Mouse (Mus musculus) retina, adult 2 months (tissue): ENCODE results near the gene Smarca2.

Experiments
- DNase-seq: peaks from one replicate; pipeline ENCODE4 v3.0.0-alpha.2; 2012; ENCODE audit warnings: low read depth, low spot score

Gene Smarca2

DNA sequence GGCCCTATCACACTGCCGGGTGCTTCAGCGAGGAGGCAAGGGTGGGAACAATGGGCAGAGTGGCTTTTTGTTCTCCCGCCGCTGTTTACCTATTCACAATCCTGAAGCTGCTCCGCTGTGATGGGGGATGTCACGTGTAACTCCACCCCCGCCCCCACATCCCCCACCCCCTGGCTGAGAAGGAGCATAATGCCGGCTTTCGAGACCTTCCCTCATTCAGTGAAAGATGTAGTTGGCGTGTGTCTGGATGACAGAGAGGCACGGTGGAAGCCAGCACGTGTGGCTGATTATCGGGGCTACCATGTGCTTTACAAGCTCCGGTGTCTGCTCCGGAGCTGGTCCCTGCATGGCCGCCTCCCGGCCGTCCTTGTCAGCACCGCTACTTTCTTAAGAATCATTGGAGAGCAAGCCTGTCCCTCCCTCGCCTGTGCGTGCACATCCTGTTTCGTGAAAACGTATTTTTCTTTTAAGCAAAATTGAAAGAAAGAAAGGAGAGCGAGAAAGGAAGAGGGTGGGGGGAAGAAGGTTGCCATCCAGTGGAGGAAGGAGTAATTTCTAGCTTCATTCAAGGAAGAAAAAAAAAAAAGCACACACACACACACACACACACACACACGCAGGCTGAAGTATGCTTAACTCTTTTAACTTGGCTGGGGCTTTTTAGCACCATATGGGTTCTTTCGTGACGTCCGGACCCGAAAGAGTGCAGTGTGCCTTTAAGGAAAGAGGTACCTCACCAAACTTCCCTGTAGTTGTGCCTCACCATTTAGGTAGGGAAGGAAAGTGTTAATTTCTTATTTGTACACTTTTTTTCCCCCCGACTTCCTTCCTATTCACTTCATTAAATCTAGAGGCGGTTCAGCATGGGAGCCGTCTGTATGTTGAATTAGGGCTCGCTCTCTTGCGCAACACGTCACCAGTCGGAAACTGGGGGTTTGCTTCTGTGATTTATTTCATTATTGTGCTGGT, 143.0 kb downstream of the Smarca2 start:
- no peak for DNase-seq

- no peak for DNase-seq
Observed at GRCm38 (mm10) chr19:26748676-26749075, 143.8 kb downstream of the Smarca2 start.

DNA sequence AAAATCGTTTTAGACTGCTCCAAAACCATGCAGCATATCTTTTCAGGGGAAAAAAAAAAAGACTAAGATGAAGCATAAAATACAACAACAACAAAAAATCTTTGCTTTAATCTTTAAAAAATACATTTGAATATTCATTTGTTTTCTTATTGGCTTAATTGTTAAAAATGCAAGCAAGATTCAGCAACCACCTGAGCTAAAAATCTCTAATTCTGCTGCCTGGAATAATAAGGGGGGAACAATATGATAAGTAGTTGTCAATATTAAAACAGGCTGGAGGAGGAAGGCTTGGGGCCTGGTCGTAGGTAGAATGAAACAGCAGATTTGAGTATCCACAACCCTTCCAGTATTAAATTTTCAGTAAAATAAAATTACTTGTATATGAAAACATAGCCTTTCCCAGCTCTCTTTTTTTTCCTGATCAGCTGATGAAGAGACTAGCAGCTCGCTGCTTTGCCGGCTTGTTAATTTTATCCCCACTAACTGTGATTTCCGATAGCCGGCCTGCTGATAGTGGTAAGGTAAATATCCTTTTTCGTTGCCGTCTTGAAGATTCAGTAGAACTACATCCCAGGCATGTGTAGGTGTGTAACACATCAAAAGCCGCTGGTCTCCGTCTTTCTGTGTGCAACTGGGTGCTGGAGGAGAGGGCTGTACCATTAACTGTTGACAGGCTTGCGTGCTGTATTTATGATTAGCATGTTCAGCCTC, 144.7 kb downstream of the Smarca2 start:
- no peak for DNase-seq

DNA sequence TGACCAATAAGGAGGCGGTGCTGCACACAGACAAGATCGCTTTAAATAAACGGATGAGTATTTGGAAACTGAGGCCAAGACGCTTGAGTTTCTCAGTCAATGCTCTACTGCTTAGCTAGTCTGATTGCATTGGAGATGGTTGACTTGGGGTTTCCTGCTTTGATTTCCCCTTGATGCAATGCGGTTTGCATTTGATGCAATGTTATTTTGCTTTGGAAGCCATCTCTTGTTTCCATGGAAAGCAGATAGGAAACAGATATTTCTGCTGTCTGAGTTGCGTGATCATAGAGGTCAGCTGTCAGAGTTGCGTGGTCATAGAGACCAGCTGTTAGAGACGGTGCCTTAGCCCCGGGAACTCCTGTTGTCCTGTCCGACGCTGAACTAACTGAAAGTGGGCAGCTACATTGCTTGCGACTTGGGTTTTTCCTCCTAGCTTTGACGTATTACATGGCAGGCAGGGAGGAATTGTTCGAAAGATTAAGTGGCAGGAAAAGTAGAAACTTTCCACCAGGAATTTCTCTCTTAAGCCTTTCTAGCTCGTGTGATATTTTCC, 147.8 kb downstream of the Smarca2 start:
- DNase-seq, result no peak

GRCm38 (mm10) chr19:26753266-26753872, 148.5 kb downstream of the Smarca2 start:
- DNase-seq, result no peak

- DNase-seq, result no peak
Observed at GRCm38 (mm10) chr19:26754016-26754794, 149.4 kb downstream of the Smarca2 start.

DNA sequence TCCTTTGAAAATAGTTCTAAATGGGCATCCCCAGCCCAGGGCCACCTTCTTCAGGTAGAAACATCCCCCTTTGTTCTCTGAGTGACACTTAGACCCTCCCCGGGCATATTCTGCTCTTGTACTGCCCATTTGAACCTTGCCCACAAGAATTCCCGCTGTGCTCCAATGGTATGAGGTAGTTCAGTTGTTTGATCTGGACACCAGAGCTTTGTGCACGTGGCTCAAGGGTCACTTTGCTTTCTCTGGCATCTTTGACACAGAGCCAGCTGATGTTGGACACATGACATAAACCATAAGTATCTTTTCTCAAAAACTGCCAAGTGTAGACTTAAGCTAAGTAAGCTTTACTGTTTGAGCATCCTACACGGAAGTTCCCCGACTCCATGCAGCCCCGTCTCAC, 151.1 kb downstream of the Smarca2 start:
- no peak for DNase-seq

- no peak for DNase-seq
Observed at GRCm38 (mm10) chr19:26756399-26756798, 151.5 kb downstream of the Smarca2 start.

DNA sequence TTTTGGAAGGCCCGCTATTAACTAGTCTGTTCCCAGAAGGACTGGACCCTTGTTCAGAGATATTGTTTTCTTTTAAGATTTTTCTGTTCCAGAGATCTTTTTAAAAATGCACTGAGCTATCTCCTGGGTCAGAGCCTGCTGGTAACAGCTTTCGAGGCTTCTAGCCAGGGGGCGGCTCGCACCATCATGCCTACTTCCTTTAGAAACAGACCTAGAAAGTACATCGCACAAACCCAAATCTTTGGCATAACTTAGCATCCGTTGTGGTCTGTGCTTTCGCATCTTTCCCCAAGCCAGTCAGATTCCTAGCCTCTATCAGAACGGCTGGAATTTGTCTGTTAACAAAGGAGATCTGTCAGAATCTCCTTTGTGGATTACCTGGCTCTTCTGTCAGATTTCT, 153.3 kb downstream of the Smarca2 start:
- no peak for DNase-seq

DNA sequence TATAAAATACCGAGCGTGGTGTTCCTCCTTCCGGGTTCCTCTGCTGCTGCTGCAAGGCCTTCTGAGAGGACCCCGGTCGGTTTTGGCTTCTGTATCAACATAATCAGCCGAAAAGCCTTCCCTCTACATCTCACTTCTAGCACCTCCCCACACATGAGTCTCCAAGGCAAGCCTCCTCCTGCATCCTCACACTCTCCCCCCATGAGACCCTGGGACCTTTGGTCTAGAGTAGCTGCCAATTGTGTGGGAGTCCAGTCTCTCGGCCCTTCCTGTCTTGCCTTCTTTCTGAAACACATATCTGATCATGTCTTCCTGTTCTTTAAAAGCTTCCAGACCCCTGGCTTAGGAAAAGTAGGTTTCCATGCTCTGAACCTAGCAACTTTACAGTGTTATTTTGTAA, 153.8 kb downstream of the Smarca2 start:
- DNase-seq, result no peak

GRCm38 (mm10) chr19:26759295-26759694, 154.4 kb downstream of the Smarca2 start:
- no peak for DNase-seq

DNA sequence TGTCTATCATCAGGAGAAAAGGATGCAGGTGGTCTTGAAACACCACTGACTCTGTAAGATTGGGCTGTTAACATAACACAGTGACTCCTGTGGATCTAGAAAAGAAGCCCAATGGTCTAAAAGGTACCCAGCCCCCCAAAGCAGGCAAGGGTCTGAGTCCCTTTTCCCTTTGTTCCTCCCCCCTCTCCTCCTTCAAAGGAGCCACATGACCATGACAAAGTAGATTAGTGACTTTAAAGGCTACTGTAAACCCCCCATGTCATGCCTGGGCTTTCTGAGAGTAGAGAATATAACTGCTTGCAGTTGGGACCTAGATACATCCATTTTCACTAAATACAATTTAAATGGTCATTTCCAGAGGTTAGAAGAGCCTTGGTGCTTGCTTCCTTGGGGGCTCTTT, 156.4 kb downstream of the Smarca2 start:
- DNase-seq, result no peak

- DNase-seq, result no peak
Observed at GRCm38 (mm10) chr19:26765483-26765882, 160.6 kb downstream of the Smarca2 start.

GRCm38 (mm10) chr19:26767454-26767853, 162.6 kb downstream of the Smarca2 start:
- DNase-seq, result no peak

GRCm38 (mm10) chr19:26767941-26768340, 163.1 kb downstream of the Smarca2 start:
- no peak for DNase-seq

- no peak for DNase-seq
Observed at GRCm38 (mm10) chr19:26768846-26769245, 164.0 kb downstream of the Smarca2 start.

DNA sequence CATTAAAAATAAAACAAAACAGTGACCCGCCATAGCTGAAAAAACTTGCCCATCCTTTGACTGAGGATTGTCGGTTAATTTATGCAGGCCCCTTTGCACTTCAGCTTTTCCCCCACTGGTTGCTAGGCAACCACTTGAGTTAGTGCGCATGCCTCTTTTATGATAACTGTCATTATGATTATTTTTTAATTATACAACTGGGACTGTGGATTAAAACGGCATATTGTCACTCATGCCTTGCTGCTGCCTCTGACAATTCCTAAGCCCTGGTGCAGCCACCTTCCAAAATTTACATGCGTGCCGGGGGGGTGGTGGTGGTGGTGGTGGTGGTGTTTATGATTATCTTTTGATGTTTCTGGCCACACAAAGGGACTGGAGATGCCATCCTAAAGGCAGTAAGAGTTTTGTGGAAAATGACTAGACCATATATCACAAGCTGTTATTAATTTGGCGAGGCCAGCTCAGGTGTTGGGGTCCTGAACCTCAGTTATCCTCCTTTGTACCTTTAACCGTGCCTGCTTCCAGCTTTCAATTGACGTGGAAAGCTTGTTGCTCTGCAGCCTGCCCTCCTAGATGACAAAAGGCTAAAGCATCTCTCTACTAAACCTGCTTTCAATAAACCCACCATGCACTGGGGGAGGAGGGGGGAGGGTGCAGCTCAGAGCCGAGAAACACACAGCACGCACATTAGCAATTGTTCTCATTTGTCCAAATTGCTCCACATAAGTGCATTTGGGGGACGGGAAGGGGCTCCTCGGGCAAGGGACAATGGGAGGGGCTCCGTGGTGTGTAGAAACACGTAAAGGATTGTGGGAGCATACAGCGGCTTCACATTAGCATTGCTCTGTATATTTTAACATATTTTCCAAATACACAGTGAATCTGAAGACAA, 165.0 kb downstream of the Smarca2 start:
- DNase-seq, result no peak

DNA sequence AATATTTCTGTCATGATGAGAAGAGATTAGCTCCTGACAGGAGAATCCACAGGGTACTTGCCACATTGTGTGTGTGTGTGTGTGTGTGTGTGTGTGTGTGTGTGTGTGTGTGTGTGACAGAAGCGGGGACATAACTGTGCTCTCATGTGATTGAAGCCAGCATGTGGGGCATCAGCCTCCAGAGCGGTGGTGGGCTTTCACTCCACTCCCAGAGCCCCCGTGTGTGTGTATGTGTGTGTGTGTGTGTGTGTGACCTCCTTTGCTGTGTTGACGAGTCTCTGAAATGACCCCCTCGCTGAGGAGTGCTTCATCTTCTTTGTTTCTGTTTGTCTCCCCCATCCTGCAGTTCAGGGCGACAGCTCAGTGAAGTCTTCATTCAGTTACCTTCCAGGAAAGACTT, 165.7 kb downstream of the Smarca2 start:
- DNase-seq, result no peak

- DNase-seq, result no peak
Observed at GRCm38 (mm10) chr19:26772051-26772583, 167.3 kb downstream of the Smarca2 start.
